Mouse (Mus musculus) limb, embryonic 10.5 days (tissue): Measurements from ENCODE around the gene Fmnl3. TPM values are rescaled to one million over a fixed set of nuclear protein-coding genes. Genes with fewer than 3 reads are reported as not detected.

ENCODE experiments used
- DNase-seq: peaks from one replicate; pipeline ENCODE4 v3.0.0-alpha.2; 2017; ENCODE audit warnings: low spot score
- H3K27ac ChIP-seq: fragments of 300-500 bp; sonication (generic); 2 replicates; pipeline ENCODE4 v1.5.1; 2016; ENCODE audit warnings: mild to moderate bottlenecking
- H3K27me3 ChIP-seq: fragments of 300-500 bp; sonication (generic); 2 replicates; pipeline ENCODE4 v1.6.1; 2016; ENCODE audit warnings: low read depth, mild to moderate bottlenecking; ENCODE audit not compliant: poor library complexity, severe bottlenecking
- H3K36me3 ChIP-seq: fragments of 300-500 bp; sonication (generic); 2 replicates; pipeline ENCODE4 v1.6.1; 2016; ENCODE audit warnings: mild to moderate bottlenecking, moderate library complexity
- H3K4me1 ChIP-seq: fragments of 300-500 bp; sonication (generic); 2 replicates; pipeline ENCODE4 v1.6.1; 2016
- H3K4me3 ChIP-seq: fragments of 300-500 bp; sonication (generic); 2 replicates; pipeline ENCODE4 v1.5.1; 2016; ENCODE audit warnings: mild to moderate bottlenecking, moderate library complexity
- H3K9me3 ChIP-seq: fragments of 300-500 bp; sonication (generic); replicated peaks from 2 replicates; pipeline ENCODE4 v1.6.1; 2016; ENCODE audit warnings: mild to moderate bottlenecking
- WGBS: fragments of 180-500 bp; shearing (Covaris S2); methylation state at CpG from one replicate; pipeline ENCODE4 v1.1.7; 2016; 5-methylcytosine and 5-hydroxymethylcytosine counted together
- polyA plus RNA-seq: library from polyadenylated mRNA; unstranded; fragments of >200 nt; fragmentation: Nextera tagmentation; extraction: Ambion mirVana; gene quantifications from 2 replicates; pipeline ENCODE4 v1.2.1, GENCODE M21; 2016

The Fmnl3 gene
- 30.4 and 42.2 TPM in 2 replicates for polyA plus RNA-seq

GRCm38 (mm10) chr15:99370259-99370691, at the start of gene Fmnl3:
Gene Fmnl3, minus strand, starts transcription at chr15:99370482.
- under 1% methylated on average over 47 of the region's 48 CpGs for WGBS
- peak; percentile 100 for DNase-seq
- H3K4me3 ChIP-seq = peak within 1 kb of the TSS; percentile 96
- H3K27me3 ChIP-seq = no peaks in the 10 kb centered on the region
- H3K36me3 ChIP-seq = peaks cover 4% of the 10 kb centered on the region; the same call in 1 of the 2 replicates
- H3K27ac ChIP-seq = peak within 1 kb of the TSS; percentile 99
- H3K9me3 ChIP-seq = no peaks in the 10 kb centered on the region
- peaks cover 27% of the 10 kb centered on the region for H3K4me1 ChIP-seq

- WGBS = 39% methylated on average over 17 of the region's 17 CpGs
- H3K9me3 ChIP-seq = no peaks in the 10 kb centered on the region
- no peaks in the 10 kb centered on the region for H3K27me3 ChIP-seq
- peak overlapping the region; percentile 63; the same call in 1 of the 2 replicates for H3K27ac ChIP-seq
- no peak overlapping the region for H3K4me3 ChIP-seq
- no peak for DNase-seq
- H3K36me3 ChIP-seq = peaks cover 19% of the 10 kb centered on the region
- peaks cover 43% of the 10 kb centered on the region for H3K4me1 ChIP-seq
These were observed 47.5 kb upstream of the Fmnl3 start for GRCm38 (mm10) chr15:99417692-99418271.

GRCm38 (mm10) chr15:99416957-99417356, 46.7 kb upstream of the Fmnl3 start:
- DNase-seq = no peak
- Histone ChIP-seq H3K9me3 (no peaks in the 10 kb centered on the region), H3K4me3 (no peak overlapping the region), H3K36me3 (peaks cover 10% of the 10 kb centered on the region), H3K27me3 (no peaks in the 10 kb centered on the region), H3K4me1 (peaks cover 38% of the 10 kb centered on the region), H3K27ac (peak overlapping the region; percentile 63)
- WGBS = 37% methylated on average over 4 of the region's 4 CpGs

- H3K4me3 ChIP-seq = no peak overlapping the region
- no peaks in the 10 kb centered on the region for H3K27me3 ChIP-seq
- H3K4me1 ChIP-seq = peaks cover 39% of the 10 kb centered on the region
- DNase-seq = peak; percentile 87
- peak overlapping the region; percentile 63; the same call in 1 of the 2 replicates for H3K27ac ChIP-seq
- H3K9me3 ChIP-seq = no peaks in the 10 kb centered on the region
- WGBS = 27% methylated on average over 13 of the region's 13 CpGs
- H3K36me3 ChIP-seq = peaks cover 5% of the 10 kb centered on the region
These were observed 46.1 kb upstream of the Fmnl3 start for GRCm38 (mm10) chr15:99416348-99416882.

GRCm38 (mm10) chr15:99415793-99416192, 45.5 kb upstream of the Fmnl3 start:
- no peaks in the 10 kb centered on the region for H3K9me3 ChIP-seq
- no peak overlapping the region for H3K27ac ChIP-seq
- H3K27me3 ChIP-seq = no peaks in the 10 kb centered on the region
- no peak for DNase-seq
- WGBS = 24% methylated on average over 2 of the region's 2 CpGs
- H3K36me3 ChIP-seq = peaks cover 2% of the 10 kb centered on the region; the same call in 1 of the 2 replicates
- H3K4me1 ChIP-seq = peaks cover 36% of the 10 kb centered on the region
- H3K4me3 ChIP-seq = no peak overlapping the region

GRCm38 (mm10) chr15:99411747-99412146, 41.5 kb upstream of the Fmnl3 start:
- 60% methylated on average over 14 of the region's 14 CpGs for WGBS
- no peak for DNase-seq
- Histone ChIP-seq H3K27ac (no peak overlapping the region), H3K36me3 (peaks cover 43% of the 10 kb centered on the region), H3K4me3 (no peak overlapping the region), H3K9me3 (no peaks in the 10 kb centered on the region), H3K27me3 (no peaks in the 10 kb centered on the region), H3K4me1 (peaks cover 17% of the 10 kb centered on the region)

- WGBS = 89% methylated on average over 9 of the region's 9 CpGs
- H3K4me3 ChIP-seq = no peak overlapping the region
- H3K9me3 ChIP-seq = no peaks in the 10 kb centered on the region
- H3K4me1 ChIP-seq = peaks cover 12% of the 10 kb centered on the region
- DNase-seq = no peak
- H3K27ac ChIP-seq = 0 out of 2 replicates have a peak overlapping the region, but pooled peaks have one; percentile 19
- H3K36me3 ChIP-seq = peaks cover 72% of the 10 kb centered on the region
- no peaks in the 10 kb centered on the region for H3K27me3 ChIP-seq
These were observed 38.6 kb upstream of the Fmnl3 start for GRCm38 (mm10) chr15:99408845-99409244.

GRCm38 (mm10) chr15:99406986-99407570, 36.8 kb upstream of the Fmnl3 start:
- no peak for DNase-seq
- Histone ChIP-seq H3K4me3 (no peak overlapping the region), H3K36me3 (peaks cover 89% of the 10 kb centered on the region), H3K27ac (no peak overlapping the region), H3K9me3 (no peaks in the 10 kb centered on the region), H3K4me1 (peaks cover 12% of the 10 kb centered on the region), H3K27me3 (no peaks in the 10 kb centered on the region)
- 93% methylated on average over 15 of the region's 15 CpGs for WGBS

GRCm38 (mm10) chr15:99405150-99405549, 34.9 kb upstream of the Fmnl3 start:
- Histone ChIP-seq H3K27me3 (no peaks in the 10 kb centered on the region), H3K4me1 (peaks cover 2% of the 10 kb centered on the region; the same call in 1 of the 2 replicates), H3K9me3 (no peaks in the 10 kb centered on the region), H3K36me3 (peaks cover 91% of the 10 kb centered on the region), H3K27ac (no peak overlapping the region), H3K4me3 (no peak overlapping the region)
- no peak for DNase-seq
- WGBS = 93% methylated on average over 9 of the region's 9 CpGs

- Histone ChIP-seq H3K4me1 (peaks cover 15% of the 10 kb centered on the region), H3K27me3 (no peaks in the 10 kb centered on the region), H3K27ac (no peak overlapping the region), H3K4me3 (no peak overlapping the region), H3K9me3 (no peaks in the 10 kb centered on the region), H3K36me3 (peaks cover 88% of the 10 kb centered on the region)
- no peak for DNase-seq
- WGBS = 94% methylated on average over 12 of the region's 12 CpGs
These were observed 33.0 kb upstream of the Fmnl3 start for GRCm38 (mm10) chr15:99403159-99403889.

GRCm38 (mm10) chr15:99400602-99401001, 30.3 kb upstream of the Fmnl3 start:
- WGBS = 93% methylated on average over 6 of the region's 6 CpGs
- Histone ChIP-seq H3K4me3 (no peak overlapping the region), H3K27me3 (no peaks in the 10 kb centered on the region), H3K27ac (no peak overlapping the region), H3K36me3 (peaks cover 61% of the 10 kb centered on the region), H3K4me1 (peaks cover 29% of the 10 kb centered on the region), H3K9me3 (no peaks in the 10 kb centered on the region)
- DNase-seq = no peak

- H3K4me1 ChIP-seq = peaks cover 38% of the 10 kb centered on the region
- DNase-seq = no peak
- no peak overlapping the region for H3K4me3 ChIP-seq
- no peaks in the 10 kb centered on the region for H3K27me3 ChIP-seq
- 83% methylated on average over 15 of the region's 15 CpGs for WGBS
- H3K36me3 ChIP-seq = peaks cover 52% of the 10 kb centered on the region
- H3K9me3 ChIP-seq = no peaks in the 10 kb centered on the region
- H3K27ac ChIP-seq = no peak overlapping the region
These were observed 29.4 kb upstream of the Fmnl3 start for GRCm38 (mm10) chr15:99399503-99400245.
